Mouse (Mus musculus): ENCODE results near the gene Rbm14.

DNA sequence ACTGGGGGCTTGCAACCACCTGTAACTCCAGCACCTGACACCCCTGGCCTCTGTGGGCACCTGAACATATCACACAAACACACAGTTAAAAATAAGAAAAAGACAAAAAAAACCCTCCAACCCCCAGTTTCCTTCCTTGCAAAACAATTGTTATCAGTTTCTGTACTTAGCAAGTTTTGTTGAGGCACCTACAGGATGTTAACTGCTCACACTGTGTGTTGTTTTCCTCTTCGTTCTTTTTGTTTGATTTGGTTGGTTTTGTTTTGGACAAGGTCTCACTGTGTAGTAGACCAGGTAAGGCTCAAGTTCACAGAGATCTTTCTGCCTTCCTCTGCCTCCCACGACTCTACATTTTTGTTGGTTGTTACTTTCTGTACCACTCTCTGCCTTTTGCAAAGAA lies 31.2 kb upstream of the Rbm14 start:
- TF ChIP-seq CTCF (IDR thresholded peaks at IDR 0.05; ENCODE audit: borderline replicate concordance, control insufficient read depth, extremely low read depth, insufficient read depth, low read length, poor library complexity) (no peak), POLR2A (IDR thresholded peaks at IDR 0.05; ENCODE audit: control insufficient read depth, extremely low read depth, insufficient read depth, low read length, poor library complexity) (no peak)

All from thymus, adult 2 months (tissue).